Mouse (Mus musculus) neural tube, embryonic 14.5 days (tissue): ENCODE data around the gene Sirt4. TPM values are rescaled to one million over a fixed set of nuclear protein-coding genes. Genes with fewer than 3 reads are reported as not detected.
A peak's percentile ranks its signal among the peaks of the same experiment; 100 is the strongest.

ENCODE experiments used
- ATAC-seq: fragments of 200-750 bp; cut with Nextera tagmentation; 2 replicates; pipeline ENCODE4 v1.8.0; 2017; ENCODE audit warnings: low read depth, mild to moderate bottlenecking, moderate TSS enrichment, moderate library complexity
- H3K27ac ChIP-seq: fragments of 300-500 bp; sonication (generic); 2 replicates; pipeline ENCODE4 v1.5.1; 2014; ENCODE audit warnings: low read depth, mild to moderate bottlenecking, control low read depth, low read length, moderate library complexity, mixed read lengths
- H3K27me3 ChIP-seq: fragments of 300-500 bp; sonication (generic); 2 replicates; pipeline ENCODE4 v1.6.1; 2014; ENCODE audit warnings: low read length; ENCODE audit not compliant: control insufficient read depth, insufficient read depth
- H3K36me3 ChIP-seq: fragments of 300-500 bp; sonication (generic); 2 replicates; pipeline ENCODE4 v1.6.1; 2014; ENCODE audit warnings: low read length, mixed read lengths; ENCODE audit not compliant: control insufficient read depth, insufficient read depth
- H3K4me1 ChIP-seq: fragments of 300-500 bp; sonication (generic); 2 replicates; pipeline ENCODE4 v1.6.1; 2014; ENCODE audit warnings: low read length; ENCODE audit not compliant: control insufficient read depth, insufficient read depth
- H3K4me2 ChIP-seq: fragments of 300-500 bp; sonication (generic); 2 replicates; pipeline ENCODE4 v1.6.1; 2014; ENCODE audit warnings: mild to moderate bottlenecking, low read depth, low read length, control low read depth
- H3K4me3 ChIP-seq: fragments of 300-500 bp; sonication (generic); 2 replicates; pipeline ENCODE4 v1.5.1; 2014; ENCODE audit warnings: low read depth, low read length, control low read depth, mixed read lengths
- H3K9ac ChIP-seq: fragments of 300-500 bp; sonication (generic); replicated peaks from 2 replicates; pipeline ENCODE4 v1.6.1; 2014; ENCODE audit warnings: low read depth, mild to moderate bottlenecking, control low read depth, low read length, mixed read lengths
- H3K9me3 ChIP-seq: fragments of 300-500 bp; sonication (generic); 2 replicates; pipeline ENCODE4 v1.6.1; 2016; ENCODE audit warnings: low read length; ENCODE audit not compliant: control insufficient read depth
- WGBS: fragments of 180-500 bp; shearing (Covaris S2); extraction: QIAGEN DNeasy Blood & Tissue Kit; methylation state at CpG from one replicate; pipeline ENCODE4 v1.1.7; 2014; 5-methylcytosine and 5-hydroxymethylcytosine counted together
- polyA plus RNA-seq: library from polyadenylated mRNA; unstranded; fragments of >200 nt; fragmentation: Nextera tagmentation; extraction: Ambion mirVana; gene quantifications from 2 replicates; pipeline ENCODE4 v1.2.1, GENCODE M21; 2014

The Sirt4 gene
- polyA plus RNA-seq, 1 experiment from 2014 or later: 32.6 TPM

GRCm38 (mm10) chr5:115482390-115483265 is 1.9 kb downstream of the Sirt4 start:
- Histone ChIP-seq H3K4me2 (peak overlapping the region; percentile 46), H3K27ac (no peak overlapping the region), H3K36me3 (no peaks in the 10 kb centered on the region), H3K9ac (0 out of 2 replicates have a peak overlapping the region, but pooled peaks have one; percentile 16), H3K4me3 (peak overlapping the region; percentile 23), H3K9me3 (no peaks in the 10 kb centered on the region), H3K4me1 (peaks cover 13% of the 10 kb centered on the region), H3K27me3 (no peaks in the 10 kb centered on the region)
- ATAC-seq: no peak
- 21% methylated on average over 38 of the region's 38 CpGs for WGBS

GRCm38 (mm10) chr5:115480101-115480500 is 4.4 kb downstream of the Sirt4 start:
- no peak overlapping the region for H3K9ac ChIP-seq
- WGBS: 20% methylated on average over 27 of the region's 27 CpGs
- no peak for ATAC-seq
- no peaks in the 10 kb centered on the region for H3K36me3 ChIP-seq
- H3K9me3 ChIP-seq: no peaks in the 10 kb centered on the region
- H3K4me3 ChIP-seq: no peak overlapping the region
- H3K4me2 ChIP-seq: peak overlapping the region; percentile 26; the same call in 1 of the 2 replicates
- no peaks in the 10 kb centered on the region for H3K27me3 ChIP-seq
- peaks cover 13% of the 10 kb centered on the region for H3K4me1 ChIP-seq
- H3K27ac ChIP-seq: no peak overlapping the region

GRCm38 (mm10) chr5:115479561-115479960 is 5.0 kb downstream of the Sirt4 start:
- Histone ChIP-seq H3K9me3 (no peaks in the 10 kb centered on the region), H3K27me3 (no peaks in the 10 kb centered on the region), H3K9ac (no peak overlapping the region), H3K4me1 (peaks cover 13% of the 10 kb centered on the region), H3K36me3 (no peaks in the 10 kb centered on the region), H3K27ac (no peak overlapping the region), H3K4me3 (no peak overlapping the region), H3K4me2 (no peak overlapping the region)
- no peak for ATAC-seq
- 48% methylated on average over 15 of the region's 15 CpGs for WGBS

- no peaks in the 10 kb centered on the region for H3K27me3 ChIP-seq
- no peaks in the 10 kb centered on the region for H3K36me3 ChIP-seq
- peak overlapping the region; percentile 32; the same call in 1 of the 2 replicates for H3K4me3 ChIP-seq
- no peak overlapping the region for H3K27ac ChIP-seq
- peak overlapping the region; percentile 47 for H3K4me2 ChIP-seq
- ATAC-seq: peak; percentile 35; the same call in 1 of the 2 replicates
- no peaks in the 10 kb centered on the region for H3K9me3 ChIP-seq
- H3K4me1 ChIP-seq: no peaks in the 10 kb centered on the region
- no peak overlapping the region for H3K9ac ChIP-seq
- WGBS: 41% methylated on average over 12 of the region's 12 CpGs
Measured at GRCm38 (mm10) chr5:115476107-115476727, 8.3 kb downstream of the Sirt4 start.

GRCm38 (mm10) chr5:115475337-115476106 is 9.0 kb downstream of the Sirt4 start:
- Histone ChIP-seq H3K9me3 (no peaks in the 10 kb centered on the region), H3K36me3 (no peaks in the 10 kb centered on the region), H3K4me3 (peak overlapping the region; percentile 32), H3K4me1 (peaks cover 4% of the 10 kb centered on the region; the same call in 1 of the 2 replicates), H3K27me3 (no peaks in the 10 kb centered on the region), H3K27ac (no peak overlapping the region), H3K4me2 (peak overlapping the region; percentile 47), H3K9ac (peak overlapping the region; percentile 48)
- WGBS: 17% methylated on average over 22 of the region's 22 CpGs
- ATAC-seq: peak; percentile 83

GRCm38 (mm10) chr5:115474174-115474828 is 10.2 kb downstream of the Sirt4 start:
- Histone ChIP-seq H3K4me2 (no peak overlapping the region), H3K27ac (no peak overlapping the region), H3K9ac (no peak overlapping the region), H3K4me1 (peaks cover 4% of the 10 kb centered on the region; the same call in 1 of the 2 replicates), H3K9me3 (no peaks in the 10 kb centered on the region), H3K4me3 (no peak overlapping the region), H3K27me3 (no peaks in the 10 kb centered on the region), H3K36me3 (no peaks in the 10 kb centered on the region)
- WGBS: 79% methylated on average over 22 of the region's 22 CpGs
- ATAC-seq: no peak

- no peak overlapping the region for H3K27ac ChIP-seq
- H3K9ac ChIP-seq: no peak overlapping the region
- H3K36me3 ChIP-seq: no peaks in the 10 kb centered on the region
- no peak overlapping the region for H3K4me3 ChIP-seq
- no peaks in the 10 kb centered on the region for H3K9me3 ChIP-seq
- H3K27me3 ChIP-seq: no peaks in the 10 kb centered on the region
- no peak overlapping the region for H3K4me2 ChIP-seq
- ATAC-seq: no peak
- H3K4me1 ChIP-seq: peaks cover 4% of the 10 kb centered on the region; the same call in 1 of the 2 replicates
- WGBS: 76% methylated on average over 10 of the region's 10 CpGs
Measured at GRCm38 (mm10) chr5:115473191-115473590, 11.3 kb downstream of the Sirt4 start.

- Histone ChIP-seq H3K9ac (no peak overlapping the region), H3K27ac (no peak overlapping the region), H3K27me3 (no peaks in the 10 kb centered on the region), H3K4me3 (no peak overlapping the region), H3K9me3 (no peaks in the 10 kb centered on the region), H3K4me2 (peak overlapping the region; percentile 19; the same call in 1 of the 2 replicates), H3K36me3 (no peaks in the 10 kb centered on the region), H3K4me1 (peaks cover 4% of the 10 kb centered on the region; the same call in 1 of the 2 replicates)
- no peak for ATAC-seq
- 25% methylated on average over 20 of the region's 20 CpGs for WGBS
Measured at GRCm38 (mm10) chr5:115470766-115471531, 13.6 kb downstream of the Sirt4 start.
